Mouse (Mus musculus) liver, adult (tissue): ENCODE results near the gene Nhlh1.

ENCODE experiments used
- GATA4 ChIP-seq: IDR thresholded peaks from 2 replicates; pipeline ENCODE4 v1.6.1; 2014; ENCODE audit warnings: mild to moderate bottlenecking, low read length; ENCODE audit not compliant: insufficient replicate concordance

Nhlh1 gene

DNA sequence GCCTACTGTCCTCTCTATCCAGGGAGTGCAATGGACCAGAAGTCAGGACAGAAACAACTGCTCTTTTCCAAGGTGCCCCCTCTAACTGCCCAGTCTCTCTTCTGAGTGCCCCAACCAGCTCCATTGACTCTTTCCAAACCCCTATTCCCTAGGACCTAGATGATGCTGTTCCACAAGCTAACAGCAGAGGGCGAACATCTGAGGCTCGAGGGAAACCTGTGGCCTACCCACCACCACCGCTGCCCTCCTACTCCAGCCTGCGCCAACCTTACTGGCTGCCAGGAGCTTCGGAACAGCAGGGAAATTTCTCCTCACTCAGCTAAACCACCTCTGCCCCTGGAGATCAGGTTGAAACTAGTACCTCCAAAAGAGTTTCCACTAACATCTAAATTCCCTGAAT lies 45.3 kb downstream of the Nhlh1 start:
- TF ChIP-seq GATA4: no peak

DNA sequence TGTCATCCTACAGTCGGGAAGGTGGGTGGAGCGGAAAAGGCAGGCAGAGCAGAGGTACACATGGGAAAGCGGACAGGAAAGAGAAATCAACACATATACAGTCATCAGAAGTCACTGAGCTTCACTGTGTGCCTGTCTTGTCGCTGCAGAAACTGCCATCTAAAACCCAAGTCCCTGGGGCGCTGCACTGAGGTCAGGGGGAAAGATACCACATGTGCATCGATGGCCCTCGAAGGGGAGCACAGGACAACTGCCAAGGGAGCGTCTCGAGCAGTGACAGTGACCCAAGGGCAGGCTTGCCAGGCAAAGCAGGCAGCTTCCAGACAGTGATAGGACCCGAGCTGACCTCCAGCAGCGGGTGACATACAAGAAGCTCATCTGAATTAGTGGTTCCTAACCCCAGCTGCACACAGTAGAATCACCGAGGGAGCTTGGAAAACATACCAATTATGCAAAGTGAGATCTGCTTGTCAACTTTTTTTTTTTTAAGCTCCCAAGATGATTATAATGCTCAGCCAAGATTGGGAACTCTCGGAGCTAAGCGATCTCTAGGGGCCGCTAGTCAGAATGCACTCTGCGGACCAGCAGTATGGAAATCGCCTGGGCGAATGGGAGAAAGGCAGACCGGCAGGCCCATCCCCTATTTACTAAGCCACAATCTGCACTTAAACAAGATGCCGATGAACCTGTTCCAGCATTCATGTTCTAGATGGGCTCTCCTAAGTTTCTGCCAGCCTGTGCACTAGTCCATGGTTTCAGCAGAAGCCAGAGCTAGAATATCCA lies 47.1 kb downstream of the Nhlh1 start:
- TF ChIP-seq GATA4: no peak

DNA sequence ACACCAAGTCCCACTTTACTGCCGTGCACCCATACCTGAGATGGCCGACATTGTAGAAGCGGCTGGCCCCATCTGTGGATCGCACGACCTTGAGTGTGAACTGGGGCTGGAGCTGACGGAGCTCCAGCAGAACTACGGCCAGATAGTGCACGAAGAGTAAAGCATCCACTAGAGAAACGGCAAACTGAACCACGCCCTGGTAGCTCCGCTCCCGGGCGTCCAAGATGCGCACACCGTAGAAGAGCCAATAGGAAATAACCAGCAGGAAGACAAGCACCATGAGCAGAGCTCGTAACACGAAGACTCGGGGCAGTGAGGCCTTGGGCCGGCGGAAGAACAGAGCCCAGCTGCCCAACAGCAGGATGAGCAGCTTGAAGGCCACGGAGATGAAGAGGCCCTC lies 48.0 kb downstream of the Nhlh1 start:
- no peak for TF ChIP-seq GATA4

DNA sequence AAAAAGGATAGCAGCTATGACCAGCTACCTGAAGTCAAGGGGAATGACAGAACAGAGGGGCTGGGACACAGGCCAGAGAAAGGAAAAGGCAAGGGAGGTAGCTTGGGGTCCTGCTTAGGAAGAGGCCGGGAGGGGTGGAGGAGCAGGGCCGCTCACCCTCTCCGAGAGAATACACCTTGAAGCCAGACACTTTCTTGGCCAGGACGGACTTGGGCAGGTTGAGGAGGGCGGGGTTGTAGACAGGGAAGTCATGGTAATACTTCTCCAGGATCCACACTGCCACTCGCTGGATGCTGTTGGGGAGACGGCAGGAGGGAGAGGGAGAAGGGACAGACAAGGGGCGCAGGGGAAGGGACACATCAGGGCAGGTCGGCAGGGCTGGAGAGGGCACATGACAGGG lies 49.0 kb downstream of the Nhlh1 start:
- TF ChIP-seq GATA4: no peak

DNA sequence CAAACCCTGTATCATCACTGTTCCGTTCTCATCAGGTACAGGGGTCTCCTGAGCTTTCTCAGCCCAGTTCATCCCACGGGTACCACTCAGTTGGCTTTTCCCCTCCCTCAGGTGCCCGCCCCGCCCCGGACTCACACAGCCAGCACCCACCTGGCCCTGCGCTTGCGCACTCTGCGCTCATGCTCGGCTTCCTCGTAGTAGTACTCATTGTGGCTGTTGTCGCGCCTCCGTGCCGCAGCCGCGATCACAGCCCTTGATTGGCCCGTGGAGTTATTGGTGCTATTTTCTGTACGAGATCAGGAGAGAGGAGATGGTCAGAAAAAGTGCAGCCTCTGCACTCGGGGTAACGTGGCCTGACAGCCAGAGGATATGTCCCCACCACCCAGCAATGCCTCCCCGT lies 49.6 kb downstream of the Nhlh1 start:
- TF ChIP-seq GATA4: no peak
